Mouse (Mus musculus) stomach, postnatal 0 days (tissue): ENCODE results near the gene Pth2r.

Experiments used
- CTCF ChIP-seq: IDR thresholded peaks from 2 replicates; pipeline ENCODE4 v1.5.1; 2016; ENCODE audit warnings: antibody characterized with exemption, low read depth, mild to moderate bottlenecking, moderate library complexity
- EP300 ChIP-seq: optimal IDR thresholded peaks from 2 replicates; pipeline ENCODE3; 2016; ENCODE audit warnings: antibody characterized with exemption

- TF ChIP-seq EP300 (no peak), CTCF (no peak)
Observed at GRCm38 (mm10) chr1:65245637-65246036, 36.2 kb upstream of the Pth2r start.
